Mouse (Mus musculus): Measurements from ENCODE around the gene Zfp108. TPM values are rescaled to one million over a fixed set of nuclear protein-coding genes. Genes with fewer than 3 reads are reported as not detected.

The Zfp108 gene
- polyA plus RNA-seq, 1 experiment from 2014 or later, result 3.2 TPM

DNA sequence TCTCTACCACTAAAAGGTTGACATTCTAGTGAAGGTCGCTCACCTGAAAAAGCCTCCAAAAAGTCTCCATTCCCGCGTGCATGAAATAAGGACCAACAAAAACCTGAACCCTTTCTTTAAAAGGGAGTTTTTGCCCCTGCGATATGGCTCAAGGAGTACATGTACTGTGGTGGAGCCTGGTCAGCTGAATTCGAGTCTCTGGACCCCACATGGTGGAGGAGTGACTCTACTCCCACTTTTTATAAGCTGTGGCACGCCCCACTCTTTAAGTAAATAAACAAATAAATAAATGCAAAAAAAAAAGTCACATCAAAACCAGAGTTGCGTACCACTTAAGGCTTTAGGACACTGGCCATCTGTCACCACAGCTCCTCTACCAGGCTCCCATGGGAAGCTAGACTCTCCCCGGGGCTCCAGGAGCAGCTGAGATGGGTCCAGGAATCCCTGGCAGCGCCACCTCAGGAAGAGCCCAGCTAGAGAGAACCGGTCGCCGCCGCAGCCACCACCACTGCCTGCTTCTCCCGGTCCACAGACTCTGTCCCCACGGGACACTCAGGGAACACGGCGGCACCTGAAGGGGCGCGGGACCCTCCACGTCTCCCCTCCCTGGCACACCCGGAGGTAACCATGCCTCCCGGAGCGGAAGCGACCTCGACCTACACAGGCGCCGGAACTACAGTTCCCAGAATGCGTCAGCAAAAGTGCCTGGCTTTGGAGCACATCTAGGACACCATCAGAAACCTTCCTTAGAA is 17.4 kb upstream of the Zfp108 start, which contains the start of gene Zfp109:
TSS of gene Zfp109 (minus strand) at position 521 of the 752 bp plus-strand sequence.
- WGBS, result 4% methylated on average over 28 of the region's 28 CpGs
- Histone ChIP-seq H3K27ac (no peak within 1 kb of the TSS), H3K27me3 (ENCODE audit: insufficient read depth, low read length) (no peaks in the 10 kb centered on the region), H3K36me3 (ENCODE audit: insufficient read depth, low read length) (0 out of 2 replicates have a peak, but pooled peaks cover 6% of the 10 kb centered on the region), H3K4me3 (replicated peaks; ENCODE audit: low read depth, low read length) (peak within 1 kb of the TSS; percentile 84), H3K4me1 (replicated peaks; ENCODE audit: insufficient read depth, low read length) (peaks cover 5% of the 10 kb centered on the region; the same call in 1 of the 2 replicates), H3K9ac (ENCODE audit: low read depth, low read length) (peak within 1 kb of the TSS; percentile 63), H3K9me3 (replicated peaks; ENCODE audit: low read length) (no peaks in the 10 kb centered on the region), H3K4me2 (ENCODE audit: low read length) (peak within 1 kb of the TSS; percentile 75)
- no peak for TF ChIP-seq CTCF (IDR thresholded peaks at IDR 0.05; ENCODE audit: low read depth)
- DNase-seq (ENCODE audit: low spot score) (peak; percentile 65), ATAC-seq (replicated peaks; ENCODE audit: low FRiP score, low read depth) (peak; percentile 81)

DNA sequence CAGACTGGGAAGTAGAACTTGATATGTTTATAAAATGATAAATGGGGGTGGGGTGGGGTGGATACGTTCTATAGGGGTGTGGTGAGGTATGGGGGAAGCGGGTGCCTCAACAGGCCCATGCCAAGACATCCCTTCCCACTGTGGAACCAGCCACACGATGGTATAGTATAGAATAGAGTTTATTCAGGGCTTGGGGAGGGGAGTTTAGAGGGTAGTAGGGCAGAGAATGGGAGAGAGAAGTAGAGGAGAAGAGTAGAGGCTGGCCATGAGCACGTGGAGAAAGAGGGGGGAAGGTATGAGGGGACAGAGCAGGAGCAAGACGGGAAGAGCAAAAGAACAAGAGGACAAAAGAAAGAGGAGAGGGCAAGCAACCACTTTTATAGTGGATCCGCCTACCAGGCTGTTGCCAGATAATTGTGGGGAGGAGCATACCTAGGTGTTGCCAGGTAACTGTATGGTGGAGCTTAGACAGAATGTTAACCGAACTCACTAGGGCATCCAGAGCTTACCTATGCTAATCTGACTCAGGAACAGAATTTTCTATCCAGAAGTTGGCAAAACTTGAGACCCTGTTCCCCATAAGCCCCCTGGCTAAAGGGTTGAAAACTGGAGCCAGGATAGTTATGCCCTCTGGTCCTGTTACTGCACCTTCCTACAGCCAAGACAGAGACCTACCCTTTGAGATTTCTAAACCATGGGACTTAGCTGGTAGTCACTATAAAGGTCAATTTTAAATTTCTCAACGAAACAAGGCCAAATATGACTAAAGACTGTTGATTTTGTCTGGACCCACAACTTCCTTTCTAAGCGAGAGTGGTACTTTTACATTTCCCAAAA is 597 bp upstream of the Zfp108 start:
- Histone ChIP-seq H3K36me3 (ENCODE audit: insufficient read depth, low read length) (no peaks in the 10 kb centered on the region), H3K27me3 (ENCODE audit: insufficient read depth, low read length) (no peaks in the 10 kb centered on the region), H3K4me2 (ENCODE audit: low read length) (peak overlapping the region; percentile 58), H3K4me1 (replicated peaks; ENCODE audit: insufficient read depth, low read length) (no peaks in the 10 kb centered on the region), H3K4me3 (replicated peaks; ENCODE audit: low read depth, low read length) (peak overlapping the region; percentile 49), H3K9me3 (replicated peaks; ENCODE audit: low read length) (no peaks in the 10 kb centered on the region), H3K9ac (ENCODE audit: low read depth, low read length) (0 out of 2 replicates have a peak overlapping the region, but pooled peaks have one; percentile 23), H3K27ac (no peak overlapping the region)
- WGBS, result 65% methylated on average over 9 of the region's 9 CpGs
- ATAC-seq (replicated peaks; ENCODE audit: low FRiP score, low read depth) (peak; percentile 22; the same call in 1 of the 2 replicates), DNase-seq (ENCODE audit: low spot score) (no peak)
- no peak for TF ChIP-seq CTCF (IDR thresholded peaks at IDR 0.05; ENCODE audit: low read depth)

GRCm38 (mm10) chr7:24259306-24259999 is 4.9 kb downstream of the Zfp108 start:
- Histone ChIP-seq H3K27ac (no peak overlapping the region), H3K4me1 (replicated peaks; ENCODE audit: insufficient read depth, low read length) (no peaks in the 10 kb centered on the region), H3K9ac (ENCODE audit: low read depth, low read length) (no peak overlapping the region), H3K27me3 (ENCODE audit: insufficient read depth, low read length) (no peaks in the 10 kb centered on the region), H3K36me3 (ENCODE audit: insufficient read depth, low read length) (peaks cover 20% of the 10 kb centered on the region; the same call in 1 of the 2 replicates), H3K4me3 (replicated peaks; ENCODE audit: low read depth, low read length) (no peak overlapping the region), H3K4me2 (ENCODE audit: low read length) (no peak overlapping the region), H3K9me3 (replicated peaks; ENCODE audit: low read length) (no peaks in the 10 kb centered on the region)
- DNase-seq (ENCODE audit: low spot score) (no peak), ATAC-seq (replicated peaks; ENCODE audit: low FRiP score, low read depth) (no peak)
- no peak for TF ChIP-seq CTCF (IDR thresholded peaks at IDR 0.05; ENCODE audit: low read depth)
- WGBS, result 89% methylated on average over 13 of the region's 13 CpGs

- no peak for TF ChIP-seq CTCF (IDR thresholded peaks at IDR 0.05; ENCODE audit: low read depth)
- Histone ChIP-seq H3K4me3 (replicated peaks; ENCODE audit: low read depth, low read length) (no peak overlapping the region), H3K27ac (no peak overlapping the region), H3K9me3 (replicated peaks; ENCODE audit: low read length) (no peaks in the 10 kb centered on the region), H3K4me1 (replicated peaks; ENCODE audit: insufficient read depth, low read length) (no peaks in the 10 kb centered on the region), H3K27me3 (ENCODE audit: insufficient read depth, low read length) (no peaks in the 10 kb centered on the region), H3K4me2 (ENCODE audit: low read length) (no peak overlapping the region), H3K36me3 (ENCODE audit: insufficient read depth, low read length) (peaks cover 20% of the 10 kb centered on the region; the same call in 1 of the 2 replicates), H3K9ac (ENCODE audit: low read depth, low read length) (no peak overlapping the region)
- DNase-seq (ENCODE audit: low spot score) (no peak), ATAC-seq (replicated peaks; ENCODE audit: low FRiP score, low read depth) (no peak)
- WGBS, result 89% methylated on average over 4 of the region's 4 CpGs
These were observed 5.4 kb downstream of the Zfp108 start for GRCm38 (mm10) chr7:24260000-24260312.

DNA sequence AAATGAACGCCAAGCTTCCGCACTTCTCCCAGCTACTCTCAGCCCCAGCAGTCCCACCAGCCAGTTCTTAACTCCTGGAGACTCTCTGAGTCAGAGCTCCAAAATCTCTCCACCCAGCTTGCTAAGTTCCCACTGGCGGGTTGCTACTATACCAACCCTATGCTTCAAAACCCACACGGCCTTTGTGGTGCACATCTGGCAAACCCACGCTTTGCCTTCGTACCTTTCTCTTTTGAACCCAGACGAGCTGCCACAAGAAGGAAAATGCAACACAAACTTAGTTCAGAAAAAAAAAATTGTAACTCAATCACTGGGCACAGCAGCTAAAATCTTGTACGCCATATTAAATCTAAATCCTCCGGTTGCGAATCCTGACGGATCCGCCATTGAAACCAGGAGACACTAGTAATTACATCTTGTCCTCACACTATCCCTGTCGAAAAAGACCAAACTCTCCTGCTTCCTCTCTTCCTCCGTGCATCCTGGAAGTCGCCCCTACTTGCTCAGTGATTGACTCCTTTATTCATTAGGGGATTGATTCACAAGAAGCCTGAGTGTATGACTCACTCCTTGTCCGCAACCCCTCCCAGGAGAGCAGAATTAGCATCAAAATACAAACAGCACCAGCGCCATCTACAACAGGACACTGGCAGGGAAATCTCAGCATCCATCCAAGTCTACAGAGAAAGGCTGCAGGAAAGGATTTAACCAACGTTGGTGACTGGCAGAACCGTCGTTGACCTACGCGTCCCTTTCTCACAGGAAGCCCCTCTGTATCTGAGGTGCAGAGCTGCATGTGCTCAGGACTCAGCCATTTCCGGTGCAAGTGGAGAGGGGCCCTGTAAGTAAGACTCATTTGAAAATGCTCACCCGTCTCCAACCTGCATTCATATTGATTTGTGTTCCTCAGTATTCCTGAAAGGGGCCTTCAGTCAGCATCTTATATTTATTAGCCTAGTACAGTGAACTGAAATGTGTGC is 13.9 kb downstream of the Zfp108 start:
- no peak overlapping the region for H3K9ac ChIP-seq (ENCODE audit: low read depth, low read length)
- H3K9me3 ChIP-seq (replicated peaks; ENCODE audit: low read length), result no peaks in the 10 kb centered on the region
- H3K4me1 ChIP-seq (replicated peaks; ENCODE audit: insufficient read depth, low read length), result peaks cover 4% of the 10 kb centered on the region; the same call in 1 of the 2 replicates
- 71% methylated on average over 24 of the region's 24 CpGs for WGBS
- no peaks in the 10 kb centered on the region for H3K27me3 ChIP-seq (ENCODE audit: insufficient read depth, low read length)
- no peak overlapping the region for H3K27ac ChIP-seq
- no peak for TF ChIP-seq CTCF (IDR thresholded peaks at IDR 0.05; ENCODE audit: low read depth)
- H3K4me3 ChIP-seq (replicated peaks; ENCODE audit: low read depth, low read length), result no peak overlapping the region
- ATAC-seq (replicated peaks; ENCODE audit: low FRiP score, low read depth), result no peak
- DNase-seq (ENCODE audit: low spot score), result no peak
- H3K4me2 ChIP-seq (ENCODE audit: low read length), result no peak overlapping the region
- H3K36me3 ChIP-seq (ENCODE audit: insufficient read depth, low read length), result 0 out of 2 replicates have a peak, but pooled peaks cover under 1% of the 10 kb centered on the region

Data from kidney, postnatal 0 days (tissue).